Comparison of ENCODE assay signal across 8 mouse cellular contexts in genomic region chr11:97883542-97883917, GRCm38 (mm10). TPM values are rescaled to one million over a fixed set of nuclear protein-coding genes. Genes with fewer than 3 reads are reported as not detected.
A peak's percentile ranks its signal among the peaks of the same experiment; 100 is the strongest.
DNase-seq lines count a peak whose midpoint lies in the region; ATAC-seq and TF ChIP-seq lines count a peak whose summit lies in the region.

No protein-coding gene starts in this region.

- H3K36me3 ChIP-seq in E14TG2a.4 (ENCODE audit: insufficient read depth, low read length), result peaks cover 7% of the 10 kb centered on the region
- no peaks in the 10 kb centered on the region for H3K36me3 ChIP-seq in forebrain, embryonic 13.5 days (ENCODE audit: poor library complexity, severe bottlenecking)
- no peaks in the 10 kb centered on the region for H3K36me3 ChIP-seq in liver, postnatal 0 days (replicated peaks; ENCODE audit: insufficient read depth, low read length)
- no peaks in the 10 kb centered on the region for H3K36me3 ChIP-seq in neural tube, embryonic 12.5 days
- H3K36me3 ChIP-seq in testis, adult 2 months (ENCODE audit: control insufficient read depth, insufficient read depth, low read length), result no peaks in the 10 kb centered on the region

- H3K9ac ChIP-seq in forebrain, embryonic 13.5 days, result peak overlapping the region; percentile 53
- peak overlapping the region; percentile 59 for H3K9ac ChIP-seq in liver, postnatal 0 days (replicated peaks)
- H3K9ac ChIP-seq in neural tube, embryonic 12.5 days, result peak overlapping the region; percentile 33; the same call in 1 of the 2 replicates

- no peaks in the 10 kb centered on the region for H3K27me3 ChIP-seq in E14TG2a.4 (ENCODE audit: insufficient read depth, low read length)
- H3K27me3 ChIP-seq in forebrain, embryonic 13.5 days, result no peaks in the 10 kb centered on the region
- H3K27me3 ChIP-seq in liver, postnatal 0 days (ENCODE audit: insufficient read depth, low read length), result no peaks in the 10 kb centered on the region
- no peaks in the 10 kb centered on the region for H3K27me3 ChIP-seq in neural tube, embryonic 12.5 days (replicated peaks)
- no peaks in the 10 kb centered on the region for H3K27me3 ChIP-seq in testis, adult 2 months (ENCODE audit: control insufficient read depth, insufficient read depth, low read length)

- peak; percentile 32; the same call in 1 of the 2 replicates for ATAC-seq in forebrain, embryonic 13.5 days
- peak; percentile 61 for ATAC-seq in liver, postnatal 0 days
- 0 out of 2 replicates have a peak, but pooled peaks have one; percentile 22 for ATAC-seq in neural tube, embryonic 12.5 days (ENCODE audit: low FRiP score, low read depth)

- H3K27ac ChIP-seq in forebrain, embryonic 13.5 days, result peak overlapping the region; percentile 74
- peak overlapping the region; percentile 75 for H3K27ac ChIP-seq in liver, postnatal 0 days (ENCODE audit: low read depth)
- H3K27ac ChIP-seq in neural tube, embryonic 12.5 days, result no peak overlapping the region
- H3K27ac ChIP-seq in testis, adult 2 months (ENCODE audit: control insufficient read depth, insufficient read depth, low read depth, low read length), result peak overlapping the region; percentile 97

- H3K4me1 ChIP-seq in E14TG2a.4 (replicated peaks; ENCODE audit: low read depth, low read length), result peaks cover 28% of the 10 kb centered on the region
- no peaks in the 10 kb centered on the region; the same call in 1 of the 2 replicates for H3K4me1 ChIP-seq in forebrain, embryonic 13.5 days
- H3K4me1 ChIP-seq in liver, postnatal 0 days (ENCODE audit: insufficient read depth), result peaks cover 4% of the 10 kb centered on the region; the same call in 1 of the 2 replicates
- no peaks in the 10 kb centered on the region for H3K4me1 ChIP-seq in neural tube, embryonic 12.5 days
- peaks cover 6% of the 10 kb centered on the region; the same call in 1 of the 2 replicates for H3K4me1 ChIP-seq in testis, adult 2 months (ENCODE audit: control insufficient read depth, insufficient read depth, low read length)

- no peaks in the 10 kb centered on the region for H3K9me3 ChIP-seq in E14TG2a.4 (ENCODE audit: low read length)
- no peaks in the 10 kb centered on the region for H3K9me3 ChIP-seq in forebrain, embryonic 13.5 days (replicated peaks)
- no peaks in the 10 kb centered on the region for H3K9me3 ChIP-seq in liver, postnatal 0 days (ENCODE audit: low read length)
- no peaks in the 10 kb centered on the region for H3K9me3 ChIP-seq in neural tube, embryonic 12.5 days

- DNase-seq in c-Kit-positive CD71-positive TER-119-negative erythroid progenitor cells, embryonic 14.5 days (ENCODE audit: low read depth), result peak; percentile 76
- DNase-seq in heart, postnatal 14 days, result peak; percentile 72 to 74
- DNase-seq in large intestine, adult 2 months (ENCODE audit: low read depth, low spot score), result peak; percentile 45
- DNase-seq in liver, postnatal 0 days, result peak; percentile 87

- peak overlapping the region; percentile 88 for H3K4me3 ChIP-seq in E14TG2a.4 (replicated peaks; ENCODE audit: low read length)
- H3K4me3 ChIP-seq in forebrain, embryonic 13.5 days, result peak overlapping the region; percentile 58
- H3K4me3 ChIP-seq in liver, postnatal 0 days (ENCODE audit: low read depth, low read length), result peak overlapping the region; percentile 62
- H3K4me3 ChIP-seq in neural tube, embryonic 12.5 days, result peak overlapping the region; percentile 57
- H3K4me3 ChIP-seq in testis, adult 2 months (ENCODE audit: control insufficient read depth, low read depth, low read length), result peak overlapping the region; percentile 94

- no peak; the same call in 1 of the 2 replicates for TF ChIP-seq EP300 in liver, postnatal 0 days (IDR thresholded peaks at IDR 0.05; ENCODE audit: low read depth)

- peak overlapping the region; percentile 62 for H3K4me2 ChIP-seq in forebrain, embryonic 13.5 days
- H3K4me2 ChIP-seq in liver, postnatal 0 days (ENCODE audit: low read depth, low read length), result peak overlapping the region; percentile 69
- peak overlapping the region; percentile 61 for H3K4me2 ChIP-seq in neural tube, embryonic 12.5 days (replicated peaks)

- TF ChIP-seq POLR2A in testis, adult 2 months (IDR thresholded peaks at IDR 0.05; ENCODE audit: control insufficient read depth, low read depth, low read length), result no peak

- 2% methylated on average over 26 of the region's 26 CpGs for WGBS in forebrain, embryonic 13.5 days
- 4% methylated on average over 26 of the region's 26 CpGs for WGBS in large intestine, adult 2 months
- WGBS in liver, postnatal 0 days (ENCODE audit: insufficient replicate concordance), result 5% methylated on average over 26 of the region's 26 CpGs
- WGBS in neural tube, embryonic 12.5 days, result 5% methylated on average over 26 of the region's 26 CpGs

- no peak for TF ChIP-seq CTCF in E14TG2a.4 (conservative IDR thresholded peaks at IDR 0.05; ENCODE audit: low read length)
- no peak for TF ChIP-seq CTCF in liver, postnatal 0 days (IDR thresholded peaks at IDR 0.05; ENCODE audit: low read depth)
- TF ChIP-seq CTCF in testis, adult 2 months (IDR thresholded peaks at IDR 0.05; ENCODE audit: control insufficient read depth, insufficient read depth, insufficient replicate concordance, low read depth, low read length), result no peak

- intact Hi-C loops in heart, postnatal 14 days (cut with DNase I), result loop anchor here (1.0 kb wide), 1 partner anchor 90 kb away; no protein-coding TSS in a partner anchor

RNA-seq across cellular contexts. Expression of gene Fbxo47, which starts 0.4 kb away (rescaled TPM):
- polyA plus RNA-seq in forebrain, embryonic 13.5 days (2015; fragmentation: Nextera tagmentation; extraction: Ambion mirVana), result 0.78 and 1.4 TPM in 2 replicates
- under 1 TPM; 0.17 to 0.37 TPM for total RNA-seq in heart, postnatal 14 days (2021)
- 0.27 and 0.33 TPM in 2 replicates for polyA plus RNA-seq in large intestine, adult 2 months (2012; rRNA removed)
- 0.26 and 0.27 TPM in 2 replicates for polyA plus RNA-seq in liver, postnatal 0 days (2015; fragmentation: Nextera tagmentation; extraction: Ambion mirVana)
- 0.72 and 0.85 TPM in 2 replicates for polyA plus RNA-seq in neural tube, embryonic 12.5 days (2016; fragmentation: Nextera tagmentation; extraction: Ambion mirVana)
- 19.8 and 25.8 TPM in 2 replicates for polyA plus RNA-seq in testis, adult 2 months (2012; rRNA removed)

RNA-seq across cellular contexts. Expression of gene B230217C12Rik, which starts 43.0 kb away (rescaled TPM):
- 17.4 and 18.7 TPM in 2 replicates for polyA plus RNA-seq in forebrain, embryonic 13.5 days (2015; fragmentation: Nextera tagmentation; extraction: Ambion mirVana)
- total RNA-seq in heart, postnatal 14 days (2021), result 1 to 10 TPM in 1 of 2 experiments, under 1 TPM in 1; 0.95 to 1.1 TPM
- polyA plus RNA-seq in large intestine, adult 2 months (2012; rRNA removed), result 1.2 and 1.4 TPM in 2 replicates
- polyA plus RNA-seq in liver, postnatal 0 days (2015; fragmentation: Nextera tagmentation; extraction: Ambion mirVana), result 0.25 and 0.28 TPM in 2 replicates
- 12.9 and 15.8 TPM in 2 replicates for polyA plus RNA-seq in neural tube, embryonic 12.5 days (2016; fragmentation: Nextera tagmentation; extraction: Ambion mirVana)
- 2.7 and 3.5 TPM in 2 replicates for polyA plus RNA-seq in testis, adult 2 months (2012; rRNA removed)
